Mouse (Mus musculus) retina, postnatal 7 days (tissue): Measurements from ENCODE around the gene Id3.

ENCODE experiments used
- DNase-seq: peaks from one replicate; pipeline ENCODE4 v3.0.0-alpha.2; 2012; ENCODE audit warnings: low read depth, low spot score

Gene Id3

GRCm38 (mm10) chr4:136177612-136178474 is 34.5 kb downstream of the Id3 start:
- no peak for DNase-seq

GRCm38 (mm10) chr4:136178475-136178921 is 35.2 kb downstream of the Id3 start:
- no peak for DNase-seq

- DNase-seq, result no peak
Measured at GRCm38 (mm10) chr4:136179456-136179855, 36.2 kb downstream of the Id3 start.

GRCm38 (mm10) chr4:136179998-136180397 is 36.7 kb downstream of the Id3 start:
- peak; percentile 74 for DNase-seq

- DNase-seq, result peak; percentile 24
Measured at GRCm38 (mm10) chr4:136180408-136181330, 37.4 kb downstream of the Id3 start.

- DNase-seq, result no peak
Measured at GRCm38 (mm10) chr4:136181367-136181766, 38.1 kb downstream of the Id3 start.

GRCm38 (mm10) chr4:136185375-136185774 is 42.1 kb downstream of the Id3 start:
- DNase-seq, result no peak

- DNase-seq, result no peak
Measured at GRCm38 (mm10) chr4:136186315-136186714, 43.0 kb downstream of the Id3 start.

- no peak for DNase-seq
Measured at GRCm38 (mm10) chr4:136186739-136187472, 43.6 kb downstream of the Id3 start.

GRCm38 (mm10) chr4:136188973-136189737 is 45.9 kb downstream of the Id3 start:
- DNase-seq, result no peak

GRCm38 (mm10) chr4:136189912-136190311 is 46.6 kb downstream of the Id3 start:
- DNase-seq, result no peak

GRCm38 (mm10) chr4:136193571-136193970 is 50.3 kb downstream of the Id3 start:
- no peak for DNase-seq

GRCm38 (mm10) chr4:136195029-136195428 is 51.7 kb downstream of the Id3 start:
- no peak for DNase-seq
